Mouse (Mus musculus): ENCODE results near the gene Theg.

The Theg gene

DNA sequence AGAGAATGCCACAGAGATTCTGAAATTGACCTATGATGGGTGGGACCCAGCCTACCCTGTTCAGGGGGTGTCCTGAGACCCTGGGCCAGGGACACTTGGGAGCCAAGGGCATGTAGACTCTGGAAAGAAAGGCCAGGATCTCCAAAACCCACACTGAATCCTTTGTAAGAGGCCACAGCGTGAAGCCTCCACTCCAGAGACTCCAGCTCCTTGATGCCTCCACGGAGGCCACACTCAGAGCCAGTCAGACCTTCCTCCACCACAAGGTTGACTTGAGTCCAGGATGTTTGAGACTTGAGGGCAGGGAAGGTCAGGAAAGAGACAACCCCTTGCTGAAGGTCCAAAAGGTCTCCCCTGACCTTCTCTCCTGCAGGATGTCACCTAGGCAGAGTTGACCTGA, 52.7 kb downstream of the Theg start:
- no peak for DNase-seq

DNA sequence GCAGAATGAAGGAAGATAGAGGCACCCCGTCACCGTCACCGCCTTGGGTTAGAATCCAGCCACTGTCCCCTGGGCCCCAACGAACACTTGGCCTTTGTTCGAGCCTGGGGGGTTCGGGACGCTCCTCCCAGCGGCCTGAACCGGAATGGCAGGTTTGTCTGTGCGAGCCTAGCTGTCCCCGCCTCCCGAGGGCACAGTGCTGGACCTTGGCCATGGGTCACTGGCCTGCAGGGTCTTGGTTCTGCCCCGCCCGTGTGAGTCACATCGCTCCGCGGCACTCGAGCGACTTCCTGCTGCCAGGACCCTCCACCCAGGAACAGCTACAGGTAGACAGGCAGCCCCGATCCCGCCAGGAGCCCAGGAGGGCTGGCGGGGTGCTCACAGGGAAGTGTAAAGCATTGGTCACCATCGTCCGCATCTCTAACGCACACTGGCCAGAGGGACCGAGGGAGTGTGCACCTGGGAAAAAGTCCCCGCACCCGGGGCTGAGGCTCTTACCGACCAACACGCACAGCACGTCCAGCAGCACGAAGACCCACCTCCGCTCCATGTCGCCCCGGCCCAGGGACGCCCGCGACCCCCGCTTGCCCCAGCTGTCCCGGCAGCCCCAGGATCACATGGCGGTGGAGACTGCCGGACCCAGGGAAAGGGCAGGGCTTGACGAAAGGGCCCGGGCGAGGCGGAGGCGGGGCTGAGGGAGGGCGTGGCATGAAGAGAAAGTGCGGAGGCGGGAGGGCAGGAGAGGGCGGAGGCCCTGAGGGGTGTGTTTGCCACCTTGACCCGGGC, 53.8 kb downstream of the Theg start, which contains the start of gene Plpp2:
Gene Plpp2, minus strand, starts transcription at position 671 of the 786 bp plus-strand sequence.
- DNase-seq: peak; percentile 70

- DNase-seq: no peak
Measured at GRCm38 (mm10) chr10:79532678-79533077, 54.5 kb downstream of the Theg start.

DNA sequence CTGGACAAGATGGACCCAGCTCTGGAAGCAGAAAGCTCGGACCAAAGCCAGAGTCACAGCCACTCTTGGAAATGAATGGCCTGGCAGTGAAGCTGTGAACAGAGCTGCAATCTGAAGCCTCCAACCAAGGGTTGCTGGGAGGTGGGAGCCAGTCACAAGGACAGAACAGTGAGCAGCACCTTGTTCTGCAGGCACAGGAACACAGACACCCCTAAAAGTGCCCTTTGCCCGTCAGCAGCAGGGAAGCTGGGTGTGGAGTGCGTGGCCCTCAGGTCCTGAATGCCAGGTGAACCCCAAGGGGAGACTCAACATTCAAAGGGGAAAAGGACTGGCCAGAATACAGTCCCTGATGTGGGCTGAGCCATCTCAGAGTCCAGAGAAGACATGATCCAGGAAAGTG, 55.5 kb downstream of the Theg start:
- no peak for DNase-seq

DNA sequence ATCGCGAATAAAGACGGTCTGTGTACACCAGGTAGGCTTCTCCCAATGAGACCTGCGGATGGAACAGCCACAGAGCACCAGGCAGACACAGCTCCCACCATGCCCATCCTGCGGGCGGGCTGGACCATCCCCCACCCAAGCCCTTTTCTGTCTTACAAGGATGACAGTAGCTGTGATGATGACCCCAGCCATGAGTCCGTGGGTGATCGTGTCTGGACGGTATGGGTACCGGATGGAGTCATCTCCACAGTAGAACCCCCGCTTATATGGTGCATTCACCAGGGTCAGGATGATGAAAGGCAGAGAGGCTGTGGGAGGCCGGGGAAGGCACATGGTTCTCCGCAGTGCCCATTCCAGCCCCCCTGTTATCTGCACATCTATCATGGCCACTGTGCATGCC, 56.4 kb downstream of the Theg start:
- DNase-seq: no peak

- DNase-seq: no peak
Measured at GRCm38 (mm10) chr10:79530241-79530640, 56.9 kb downstream of the Theg start.

GRCm38 (mm10) chr10:79528081-79528480, 59.0 kb downstream of the Theg start:
- no peak for DNase-seq

- no peak for DNase-seq
Measured at GRCm38 (mm10) chr10:79527453-79527845, 59.7 kb downstream of the Theg start.

- no peak for DNase-seq
Measured at GRCm38 (mm10) chr10:79526661-79527452, 60.3 kb downstream of the Theg start.

Data from thymus, postnatal 4 days (tissue).